Mouse (Mus musculus): Measurements from ENCODE around the gene Hfe2. TPM values are rescaled to one million over a fixed set of nuclear protein-coding genes. Genes with fewer than 3 reads are reported as not detected.

Hfe2 gene
- polyA plus RNA-seq, 1 experiment from 2014 or later: 0.70 TPM

GRCm38 (mm10) chr3:96542554-96542953, 17.6 kb downstream of the Hfe2 start:
- Histone ChIP-seq H3K9me3 (replicated peaks) (no peaks in the 10 kb centered on the region), H3K4me1 (0 out of 2 replicates have a peak, but pooled peaks cover under 1% of the 10 kb centered on the region), H3K9ac (no peak overlapping the region), H3K27me3 (0 out of 2 replicates have a peak, but pooled peaks cover 7% of the 10 kb centered on the region), H3K27ac (no peak overlapping the region), H3K4me3 (no peak overlapping the region), H3K36me3 (no peaks in the 10 kb centered on the region), H3K4me2 (replicated peaks) (no peak overlapping the region)
- ATAC-seq (ENCODE audit: low FRiP score): no peak
- WGBS: 78% methylated on average over 8 of the region's 8 CpGs

- H3K9ac ChIP-seq: no peak overlapping the region
- H3K27ac ChIP-seq: no peak overlapping the region
- H3K27me3 ChIP-seq: 0 out of 2 replicates have a peak, but pooled peaks cover 7% of the 10 kb centered on the region
- 0 out of 2 replicates have a peak, but pooled peaks cover 2% of the 10 kb centered on the region for H3K4me1 ChIP-seq
- no peaks in the 10 kb centered on the region for H3K36me3 ChIP-seq
- H3K4me2 ChIP-seq (replicated peaks): no peak overlapping the region
- no peak for ATAC-seq (ENCODE audit: low FRiP score)
- H3K9me3 ChIP-seq (replicated peaks): no peaks in the 10 kb centered on the region
- H3K4me3 ChIP-seq: no peak overlapping the region
- 85% methylated on average over 11 of the region's 11 CpGs for WGBS
Observed at GRCm38 (mm10) chr3:96543345-96543744, 18.4 kb downstream of the Hfe2 start.

- Histone ChIP-seq H3K27ac (no peak overlapping the region), H3K4me1 (0 out of 2 replicates have a peak, but pooled peaks cover 2% of the 10 kb centered on the region), H3K4me3 (no peak overlapping the region), H3K9ac (no peak overlapping the region), H3K36me3 (no peaks in the 10 kb centered on the region), H3K4me2 (replicated peaks) (no peak overlapping the region), H3K9me3 (replicated peaks) (no peaks in the 10 kb centered on the region), H3K27me3 (0 out of 2 replicates have a peak, but pooled peaks cover 7% of the 10 kb centered on the region)
- ATAC-seq (ENCODE audit: low FRiP score): no peak
- 46% methylated on average over 1 of the region's 1 CpGs for WGBS
Observed at GRCm38 (mm10) chr3:96545565-96545964, 20.6 kb downstream of the Hfe2 start.

GRCm38 (mm10) chr3:96546880-96547279, 21.9 kb downstream of the Hfe2 start:
- 0 out of 2 replicates have a peak, but pooled peaks cover 7% of the 10 kb centered on the region for H3K27me3 ChIP-seq
- H3K36me3 ChIP-seq: no peaks in the 10 kb centered on the region
- H3K4me2 ChIP-seq (replicated peaks): peak overlapping the region; percentile 41
- no peaks in the 10 kb centered on the region for H3K9me3 ChIP-seq (replicated peaks)
- WGBS: 46% methylated on average over 4 of the region's 4 CpGs
- 0 out of 2 replicates have a peak, but pooled peaks cover 5% of the 10 kb centered on the region for H3K4me1 ChIP-seq
- H3K4me3 ChIP-seq: no peak overlapping the region
- H3K9ac ChIP-seq: no peak overlapping the region
- ATAC-seq (ENCODE audit: low FRiP score): 0 out of 2 replicates have a peak, but pooled peaks have one; percentile 19
- H3K27ac ChIP-seq: no peak overlapping the region

- Histone ChIP-seq H3K9ac (no peak overlapping the region), H3K36me3 (no peaks in the 10 kb centered on the region), H3K4me1 (0 out of 2 replicates have a peak, but pooled peaks cover 5% of the 10 kb centered on the region), H3K4me3 (no peak overlapping the region), H3K4me2 (replicated peaks) (peak overlapping the region; percentile 41), H3K27me3 (0 out of 2 replicates have a peak, but pooled peaks cover 7% of the 10 kb centered on the region), H3K27ac (no peak overlapping the region), H3K9me3 (replicated peaks) (no peaks in the 10 kb centered on the region)
- ATAC-seq (ENCODE audit: low FRiP score): peak; percentile 43; the same call in 1 of the 2 replicates
- WGBS: 9% methylated on average over 14 of the region's 14 CpGs
Observed at GRCm38 (mm10) chr3:96547389-96547960, 22.5 kb downstream of the Hfe2 start.

GRCm38 (mm10) chr3:96548824-96549223, 23.9 kb downstream of the Hfe2 start:
- no peak for ATAC-seq (ENCODE audit: low FRiP score)
- 0 out of 2 replicates have a peak, but pooled peaks cover 5% of the 10 kb centered on the region for H3K4me1 ChIP-seq
- WGBS: 83% methylated on average over 7 of the region's 7 CpGs
- H3K4me3 ChIP-seq: no peak overlapping the region
- no peaks in the 10 kb centered on the region for H3K9me3 ChIP-seq (replicated peaks)
- H3K9ac ChIP-seq: no peak overlapping the region
- no peak overlapping the region for H3K4me2 ChIP-seq (replicated peaks)
- 0 out of 2 replicates have a peak, but pooled peaks cover 4% of the 10 kb centered on the region for H3K27me3 ChIP-seq
- H3K36me3 ChIP-seq: no peaks in the 10 kb centered on the region
- no peak overlapping the region for H3K27ac ChIP-seq

GRCm38 (mm10) chr3:96549346-96549745, 24.4 kb downstream of the Hfe2 start:
- no peak overlapping the region for H3K4me3 ChIP-seq
- no peak overlapping the region for H3K4me2 ChIP-seq (replicated peaks)
- WGBS: 81% methylated on average over 5 of the region's 5 CpGs

GRCm38 (mm10) chr3:96551203-96551602, 26.2 kb downstream of the Hfe2 start:
- H3K4me2 ChIP-seq (replicated peaks): no peak overlapping the region
- no peak overlapping the region for H3K4me3 ChIP-seq
- no peak overlapping the region for H3K9ac ChIP-seq
- H3K27me3 ChIP-seq: 0 out of 2 replicates have a peak, but pooled peaks cover under 1% of the 10 kb centered on the region
- peak overlapping the region; percentile 12; the same call in 1 of the 2 replicates for H3K27ac ChIP-seq
- no peaks in the 10 kb centered on the region for H3K9me3 ChIP-seq (replicated peaks)
- H3K4me1 ChIP-seq: peaks cover 16% of the 10 kb centered on the region
- H3K36me3 ChIP-seq: no peaks in the 10 kb centered on the region
- no peak for ATAC-seq (ENCODE audit: low FRiP score)
- WGBS: 20% methylated on average over 8 of the region's 8 CpGs

More at GRCm38 (mm10) chr3:96549346-96549745, 24.4 kb downstream of the Hfe2 start:
- Histone ChIP-seq H3K27me3 (0 out of 2 replicates have a peak, but pooled peaks cover 4% of the 10 kb centered on the region), H3K27ac (no peak overlapping the region), H3K9ac (no peak overlapping the region), H3K4me1 (0 out of 2 replicates have a peak, but pooled peaks cover 5% of the 10 kb centered on the region), H3K9me3 (replicated peaks) (no peaks in the 10 kb centered on the region), H3K36me3 (no peaks in the 10 kb centered on the region)
- ATAC-seq (ENCODE audit: low FRiP score): no peak

GRCm38 (mm10) chr3:96551890-96552289, 26.9 kb downstream of the Hfe2 start:
- peaks cover 23% of the 10 kb centered on the region for H3K4me1 ChIP-seq
- no peaks in the 10 kb centered on the region for H3K27me3 ChIP-seq
- no peak overlapping the region for H3K27ac ChIP-seq
- no peak overlapping the region for H3K4me2 ChIP-seq (replicated peaks)
- H3K36me3 ChIP-seq: no peaks in the 10 kb centered on the region
- H3K4me3 ChIP-seq: no peak overlapping the region
- WGBS: 81% methylated on average over 7 of the region's 7 CpGs
- H3K9ac ChIP-seq: no peak overlapping the region
- no peak for ATAC-seq (ENCODE audit: low FRiP score)
- H3K9me3 ChIP-seq (replicated peaks): no peaks in the 10 kb centered on the region

GRCm38 (mm10) chr3:96553601-96554000, 28.6 kb downstream of the Hfe2 start:
- Histone ChIP-seq H3K9me3 (replicated peaks) (no peaks in the 10 kb centered on the region), H3K36me3 (no peaks in the 10 kb centered on the region), H3K27ac (no peak overlapping the region), H3K4me1 (peaks cover 26% of the 10 kb centered on the region), H3K4me2 (replicated peaks) (no peak overlapping the region), H3K9ac (no peak overlapping the region), H3K4me3 (no peak overlapping the region), H3K27me3 (no peaks in the 10 kb centered on the region)
- ATAC-seq (ENCODE audit: low FRiP score): no peak
- WGBS: 90% methylated on average over 6 of the region's 6 CpGs

GRCm38 (mm10) chr3:96554251-96554650, 29.3 kb downstream of the Hfe2 start:
- Histone ChIP-seq H3K4me2 (replicated peaks) (no peak overlapping the region), H3K4me1 (peaks cover 32% of the 10 kb centered on the region), H3K27me3 (no peaks in the 10 kb centered on the region), H3K27ac (no peak overlapping the region), H3K36me3 (no peaks in the 10 kb centered on the region), H3K4me3 (no peak overlapping the region), H3K9me3 (replicated peaks) (no peaks in the 10 kb centered on the region), H3K9ac (no peak overlapping the region)
- no peak for ATAC-seq (ENCODE audit: low FRiP score)
- 81% methylated on average over 6 of the region's 6 CpGs for WGBS

GRCm38 (mm10) chr3:96555041-96555596, 30.1 kb downstream of the Hfe2 start:
- ATAC-seq (ENCODE audit: low FRiP score): 0 out of 2 replicates have a peak, but pooled peaks have one; percentile 17
- no peaks in the 10 kb centered on the region for H3K27me3 ChIP-seq
- no peak overlapping the region for H3K4me3 ChIP-seq
- H3K9me3 ChIP-seq (replicated peaks): no peaks in the 10 kb centered on the region
- peak overlapping the region; percentile 46 for H3K27ac ChIP-seq
- H3K4me1 ChIP-seq: peaks cover 41% of the 10 kb centered on the region
- WGBS: 43% methylated on average over 12 of the region's 12 CpGs
- H3K36me3 ChIP-seq: peaks cover 7% of the 10 kb centered on the region
- H3K4me2 ChIP-seq (replicated peaks): no peak overlapping the region
- no peak overlapping the region for H3K9ac ChIP-seq

Data from hindbrain, embryonic 12.5 days (tissue).